Mouse (Mus musculus) thymus, postnatal 4 days (tissue): ENCODE data around the gene Dab1.

Source experiments
- DNase-seq: peaks from one replicate; pipeline ENCODE4 v3.0.0; 2021

The Dab1 gene

DNA sequence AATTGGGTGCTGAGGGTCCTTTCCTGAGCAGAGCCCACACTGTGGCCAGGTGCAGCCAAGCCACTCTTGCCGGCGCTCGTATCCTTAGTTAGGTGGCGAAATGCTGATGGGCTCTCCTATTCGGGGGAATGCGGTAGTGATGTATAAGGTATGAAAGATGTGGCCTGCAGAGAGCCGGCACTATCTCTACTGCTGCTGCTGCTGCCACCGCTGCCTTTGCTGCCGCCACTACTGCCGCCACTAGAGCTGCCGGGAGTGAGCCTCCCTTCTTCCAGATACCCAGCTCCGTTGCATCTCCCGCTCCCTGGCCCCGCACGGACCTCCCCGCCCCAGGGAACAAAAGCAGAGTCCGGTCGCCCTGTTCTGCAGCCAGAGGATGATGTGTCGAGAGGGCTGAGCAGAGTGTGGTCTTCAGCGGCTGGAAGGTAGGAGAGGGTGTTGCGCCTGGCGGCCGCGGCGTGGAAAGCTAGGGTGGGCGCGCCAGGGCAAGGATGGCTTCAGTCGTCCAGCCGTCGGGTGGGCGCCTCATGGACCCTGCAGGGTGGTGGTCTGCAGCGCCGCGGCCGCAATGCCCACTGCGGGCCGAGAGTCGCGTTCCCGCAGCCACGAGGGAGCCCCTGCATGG, at the start of gene Dab1:
Gene Dab1, plus strand, starts transcription at position 39 of the 625 bp plus-strand sequence.
- no peak for DNase-seq

DNA sequence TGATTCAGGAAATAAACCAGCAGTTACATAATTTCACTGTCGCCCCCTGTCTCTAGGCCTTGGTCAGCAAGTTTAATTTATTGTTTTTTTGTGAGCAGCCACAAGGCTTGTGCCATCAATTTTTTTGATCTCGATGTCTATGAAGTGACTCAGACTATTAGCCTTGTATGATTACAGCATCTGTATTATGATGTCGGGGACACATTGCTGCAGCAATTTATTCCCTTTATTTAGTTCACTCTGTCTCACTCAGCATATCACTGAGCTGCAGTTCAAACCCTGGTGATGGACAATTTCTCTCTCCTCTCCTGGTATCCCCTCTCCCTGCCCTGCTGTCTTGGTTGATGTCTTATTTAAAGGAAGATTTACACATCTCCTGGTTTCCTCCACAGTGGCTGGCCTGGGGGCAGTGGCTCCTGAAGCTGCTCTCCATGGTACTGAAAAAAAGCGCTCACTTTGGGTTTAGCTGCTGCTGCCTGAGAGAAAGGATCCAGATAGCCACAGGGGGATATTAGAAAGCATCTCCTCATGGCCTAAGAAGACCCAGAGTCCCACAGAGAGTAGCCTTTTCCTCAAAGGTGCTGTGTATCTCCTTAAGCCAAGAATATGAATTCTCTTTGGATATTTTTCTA, 47.3 kb upstream of the Dab1 start:
- DNase-seq: no peak

DNA sequence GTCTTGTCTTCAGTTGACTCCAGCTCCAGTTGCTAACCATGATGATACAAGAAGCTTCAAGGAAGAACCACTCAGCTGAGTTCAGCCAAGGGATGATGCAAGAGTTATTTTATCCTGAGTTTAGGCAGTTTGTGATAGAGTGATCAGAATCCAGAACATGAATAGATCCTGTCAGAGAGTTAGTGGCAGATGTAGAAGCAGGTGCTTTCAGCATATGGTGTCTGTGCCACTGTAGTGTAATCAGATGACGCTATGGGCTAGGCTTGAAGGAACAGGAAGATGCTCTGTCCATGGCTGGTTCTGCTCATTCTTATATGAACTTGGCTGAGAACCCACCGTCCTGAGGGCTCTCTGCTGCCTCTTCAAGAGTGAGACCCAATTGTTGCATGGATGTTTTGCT, 43.6 kb upstream of the Dab1 start:
- no peak for DNase-seq

DNA sequence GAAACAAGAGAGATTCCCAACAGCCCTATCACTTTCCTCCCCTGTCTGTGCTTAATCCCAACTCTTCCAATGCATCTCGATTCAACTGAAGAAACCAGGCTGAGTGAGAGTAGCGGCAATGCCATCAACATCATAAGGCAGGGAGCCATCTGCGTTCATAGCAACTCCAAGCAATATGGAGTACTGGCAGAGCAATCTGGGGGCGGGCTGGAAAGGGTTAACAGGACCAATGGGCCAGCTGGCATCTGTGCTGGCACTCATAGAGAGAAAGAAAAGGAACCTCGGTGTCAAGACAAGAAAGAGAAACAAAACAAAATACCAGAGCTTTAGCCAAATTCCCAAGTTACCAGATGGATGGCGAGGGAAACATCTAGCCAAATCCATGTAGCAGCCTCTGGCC, 42.9 kb upstream of the Dab1 start:
- no peak for DNase-seq

DNA sequence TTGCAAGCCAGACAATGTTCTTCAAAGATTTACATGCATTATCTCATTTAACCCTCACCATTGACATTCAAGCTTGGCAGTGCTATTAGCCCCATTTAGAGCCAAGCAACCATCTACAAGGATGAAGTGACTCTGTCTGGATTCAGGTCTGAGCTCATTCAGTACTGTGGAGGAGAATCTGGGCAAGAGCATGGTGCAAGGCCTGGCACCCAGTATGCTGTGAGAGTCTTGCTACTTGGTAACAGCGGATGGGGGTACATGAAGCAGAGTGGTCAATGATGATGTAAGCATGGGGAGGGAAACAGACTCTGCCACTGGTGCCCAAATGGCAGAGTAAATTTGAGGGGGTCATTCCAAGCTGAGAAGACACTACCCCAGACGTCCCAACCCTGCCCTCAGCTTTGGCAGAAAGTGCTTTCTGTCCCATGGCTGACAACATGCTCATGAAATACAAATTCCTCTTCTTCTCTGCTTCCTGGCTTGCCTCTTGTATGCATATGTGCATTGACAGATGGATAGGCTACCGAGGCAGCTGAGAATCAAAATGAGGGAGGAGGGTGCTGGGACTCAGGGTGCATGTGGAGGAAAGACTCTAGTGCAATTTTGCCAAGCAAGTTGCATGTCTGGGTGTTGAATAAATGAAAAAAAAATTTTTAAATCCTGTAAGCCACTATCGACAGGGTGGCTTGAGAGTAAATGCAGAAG, 41.9 kb upstream of the Dab1 start:
- DNase-seq: no peak

DNA sequence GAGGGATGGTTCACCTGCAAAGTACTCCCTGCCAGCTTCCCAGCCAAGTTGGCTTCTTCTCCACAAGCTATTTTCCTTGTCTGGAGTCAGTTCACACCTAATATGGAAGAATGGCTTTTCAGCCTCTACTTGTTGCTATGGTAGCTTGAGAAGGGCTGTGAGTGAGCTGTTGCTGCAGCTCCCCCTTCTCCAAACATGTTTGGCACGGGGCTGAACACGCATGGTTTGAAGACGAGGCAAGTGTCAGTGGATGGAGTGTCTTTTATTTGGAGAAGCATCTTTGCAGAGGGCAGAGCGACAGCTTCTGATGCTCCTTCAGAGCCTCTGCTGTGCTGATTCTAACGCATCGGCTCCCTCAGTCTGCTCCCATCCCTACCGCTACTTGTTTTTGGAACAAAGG, 41.3 kb upstream of the Dab1 start:
- no peak for DNase-seq

DNA sequence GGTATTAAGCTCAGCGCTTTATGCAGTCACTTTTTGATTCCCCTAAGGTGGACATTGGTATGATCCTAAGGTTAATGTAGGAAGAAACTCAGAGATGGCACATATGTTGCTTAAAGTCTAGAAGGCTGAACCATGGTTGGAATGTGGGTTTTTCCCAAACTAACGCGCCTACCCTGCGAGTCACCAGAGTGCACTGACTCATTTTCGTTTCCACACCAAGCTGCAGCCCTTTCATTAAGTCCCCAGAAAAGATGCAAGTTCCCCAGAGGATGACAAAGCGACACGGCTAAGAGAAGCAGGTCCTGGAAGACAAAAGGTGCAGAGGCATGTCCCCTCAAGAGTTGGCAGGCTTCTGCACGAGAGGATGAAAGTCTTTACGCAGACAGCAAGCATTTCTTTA, 39.1 kb upstream of the Dab1 start:
- DNase-seq: no peak

DNA sequence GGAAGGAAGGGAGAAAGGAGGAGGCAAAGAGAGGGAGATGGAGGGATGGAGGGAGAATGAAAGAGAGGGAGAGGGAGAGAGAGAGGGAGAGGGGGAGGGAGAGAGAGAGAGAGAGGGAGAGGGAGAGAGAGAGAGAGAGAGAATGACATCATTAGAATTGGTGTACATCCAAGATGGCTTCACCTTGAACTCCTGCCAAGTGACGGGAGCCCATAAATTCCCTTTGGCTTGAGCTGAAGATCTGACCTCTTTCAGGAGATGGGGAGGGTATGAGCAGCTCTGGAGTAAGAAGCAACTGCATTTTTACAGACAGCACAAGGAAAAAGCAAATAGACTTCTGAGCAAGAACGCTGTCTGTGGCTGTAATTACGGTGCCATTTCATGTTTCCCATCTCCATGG, 4.1 kb upstream of the Dab1 start:
- DNase-seq: no peak

DNA sequence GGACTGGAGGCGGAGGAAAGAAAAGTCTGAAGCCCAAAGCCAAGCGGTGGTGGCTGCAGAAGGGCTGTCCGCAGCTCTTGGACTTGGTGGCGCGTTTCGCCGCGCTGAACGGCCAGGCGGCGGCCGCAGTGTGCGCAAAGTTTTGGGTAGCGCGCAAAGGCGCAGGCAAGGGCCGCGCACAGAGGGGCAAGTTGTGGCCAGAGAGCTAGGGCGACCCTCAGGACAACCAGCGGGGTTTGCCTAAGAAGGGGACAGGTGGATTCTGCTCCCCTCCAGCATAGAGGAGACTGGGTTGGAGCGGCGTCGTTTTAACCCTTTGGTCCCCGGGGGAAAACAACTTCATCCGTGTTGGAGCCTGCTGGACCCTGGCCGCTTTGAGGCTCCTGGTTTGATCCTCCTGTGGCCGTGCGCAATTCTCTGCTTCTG, 800 bp downstream of the Dab1 start:
- DNase-seq: peak; percentile 11

DNA sequence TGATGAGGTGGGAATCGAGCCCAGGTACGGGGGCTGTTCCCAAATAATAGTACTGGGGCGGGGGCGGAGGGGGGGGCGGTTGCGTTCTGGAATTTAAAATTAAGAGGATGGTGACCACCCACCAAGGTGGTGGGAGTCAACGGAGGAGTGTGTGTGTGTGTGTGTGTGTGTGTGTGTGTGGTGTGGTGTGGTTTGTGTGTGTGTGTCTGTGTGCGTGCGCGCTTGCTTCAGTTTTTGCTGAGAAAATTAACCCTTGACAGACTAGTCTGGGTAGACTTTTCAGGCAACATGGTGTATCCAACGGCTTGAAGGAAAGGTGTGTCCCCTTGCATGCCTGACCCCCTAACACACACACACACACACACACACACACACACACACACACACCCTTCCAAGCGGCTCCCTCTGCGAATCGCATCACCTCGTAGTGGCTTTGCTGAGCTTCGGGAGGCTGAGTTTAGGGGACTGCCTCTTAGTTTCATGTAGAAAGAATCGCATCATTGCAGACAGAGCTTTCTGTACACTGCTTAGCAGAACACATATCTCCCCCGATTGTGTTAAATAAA, 1.5 kb downstream of the Dab1 start:
- DNase-seq: no peak

DNA sequence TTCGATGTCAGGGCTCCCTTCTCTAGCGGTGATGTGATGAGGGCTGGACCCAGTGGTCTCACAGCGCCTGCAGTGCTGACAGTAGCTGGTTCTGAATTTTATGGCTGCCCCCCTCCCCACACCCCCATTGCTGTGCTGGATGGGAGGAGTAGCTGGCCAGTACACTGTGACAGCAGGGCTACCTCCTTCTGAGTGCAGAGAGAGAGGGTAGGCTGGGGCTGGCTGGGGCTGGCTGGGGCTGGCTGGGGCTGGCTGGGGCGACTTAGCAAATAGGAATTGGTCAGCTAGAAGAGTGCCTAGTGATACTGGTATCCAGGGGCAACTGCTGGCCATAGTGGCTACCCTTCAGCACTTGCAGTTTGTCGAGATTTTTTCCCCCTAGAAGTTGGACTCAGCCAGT, 2.4 kb downstream of the Dab1 start:
- no peak for DNase-seq

DNA sequence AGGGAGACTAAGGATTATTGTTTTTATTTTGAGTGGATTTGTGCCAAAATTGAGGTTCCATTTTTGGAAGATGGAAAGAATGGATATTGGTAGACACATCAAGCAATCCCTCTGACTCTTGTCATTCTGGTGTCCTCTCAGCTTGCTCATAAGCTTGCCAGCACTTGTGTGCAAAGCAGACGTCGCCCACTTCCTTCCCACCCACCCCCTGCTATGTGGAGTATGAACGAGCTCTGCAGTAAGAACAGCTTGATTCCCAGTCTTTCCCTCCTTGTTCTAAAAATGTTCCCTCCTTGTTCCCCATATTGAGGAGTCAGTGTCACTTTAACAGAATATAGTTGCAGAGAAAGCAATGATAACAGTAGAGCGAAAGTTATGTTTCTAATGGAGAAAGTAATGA, 11.0 kb downstream of the Dab1 start:
- DNase-seq: no peak

DNA sequence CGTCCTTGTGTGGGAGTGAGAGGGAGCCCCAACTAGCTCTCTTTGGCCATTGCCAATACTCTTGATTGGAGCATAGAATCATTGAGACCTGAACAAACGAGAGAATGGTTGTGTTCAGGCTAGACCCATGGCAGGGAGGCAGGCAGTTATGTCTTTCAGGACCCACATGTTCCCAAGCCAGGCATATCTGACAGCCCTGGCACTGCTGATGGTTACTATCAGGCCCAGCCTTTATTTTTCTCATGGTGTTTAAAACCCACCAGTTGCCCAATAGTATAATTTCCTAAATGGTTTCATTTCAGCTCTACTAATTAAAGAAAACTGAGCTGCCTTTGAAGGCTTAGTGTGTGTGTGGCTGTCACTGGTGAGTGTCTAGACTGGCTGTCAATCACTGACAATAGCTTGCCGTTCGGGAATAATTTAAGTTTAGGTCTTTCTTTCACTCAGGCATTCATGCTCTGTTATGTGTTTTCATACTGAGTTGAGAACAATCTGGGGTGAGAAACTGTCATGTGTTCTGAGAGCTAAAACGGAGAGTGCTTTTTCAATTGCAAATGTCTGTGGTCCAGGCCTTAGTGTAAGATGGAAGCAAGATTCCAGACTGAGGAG, 17.1 kb downstream of the Dab1 start:
- no peak for DNase-seq

DNA sequence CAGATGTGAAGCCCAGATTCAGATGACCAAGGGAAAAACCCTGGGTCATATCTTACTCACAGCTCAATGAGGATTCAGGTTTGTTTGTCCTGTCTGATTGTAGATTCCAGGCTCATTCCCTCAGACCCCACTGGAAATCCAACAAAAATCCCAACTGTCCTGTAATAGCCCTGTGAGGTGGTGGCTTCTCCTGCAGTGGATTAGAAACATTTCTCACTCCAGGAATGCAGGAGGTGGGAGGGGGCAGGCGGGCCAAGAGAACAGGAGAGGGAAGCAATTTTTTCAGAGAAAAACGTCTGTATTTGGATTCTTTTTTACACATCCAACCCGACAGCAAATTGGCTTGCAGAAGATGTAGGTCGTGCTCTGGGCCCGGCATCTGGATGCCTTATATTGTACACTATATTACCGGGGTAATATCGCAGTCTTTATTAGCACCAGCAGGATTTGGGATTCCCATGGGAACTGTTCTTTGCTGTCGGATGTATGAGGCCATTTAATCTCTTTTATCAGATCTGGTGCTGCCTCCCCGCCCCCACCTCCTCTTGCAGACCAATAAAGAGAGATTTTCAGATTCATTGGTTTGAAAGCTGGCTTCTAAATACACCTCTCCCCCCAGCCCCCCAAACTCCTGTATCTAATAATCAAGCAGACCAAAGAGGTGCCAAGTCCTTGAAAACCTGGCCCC, 29.2 kb downstream of the Dab1 start:
- no peak for DNase-seq

DNA sequence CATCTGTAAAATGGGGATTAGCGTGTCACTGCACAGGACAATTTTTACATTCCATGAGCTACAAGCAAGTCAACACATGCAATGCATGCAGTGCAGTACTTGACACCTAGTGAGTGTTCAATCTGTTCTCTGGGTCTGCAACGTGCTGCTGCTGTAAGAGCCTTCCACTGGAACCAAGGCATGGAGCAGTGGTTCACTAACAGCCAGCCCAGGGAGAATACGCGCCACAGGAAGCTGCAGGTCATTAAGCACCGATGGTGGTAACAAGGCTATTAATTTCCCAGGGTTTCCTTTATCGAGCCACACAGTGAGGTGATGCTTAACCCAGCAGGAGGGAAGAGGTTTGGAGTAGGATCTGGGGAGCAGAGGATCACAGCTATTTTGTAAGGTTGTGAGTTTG, 36.6 kb downstream of the Dab1 start:
- no peak for DNase-seq

DNA sequence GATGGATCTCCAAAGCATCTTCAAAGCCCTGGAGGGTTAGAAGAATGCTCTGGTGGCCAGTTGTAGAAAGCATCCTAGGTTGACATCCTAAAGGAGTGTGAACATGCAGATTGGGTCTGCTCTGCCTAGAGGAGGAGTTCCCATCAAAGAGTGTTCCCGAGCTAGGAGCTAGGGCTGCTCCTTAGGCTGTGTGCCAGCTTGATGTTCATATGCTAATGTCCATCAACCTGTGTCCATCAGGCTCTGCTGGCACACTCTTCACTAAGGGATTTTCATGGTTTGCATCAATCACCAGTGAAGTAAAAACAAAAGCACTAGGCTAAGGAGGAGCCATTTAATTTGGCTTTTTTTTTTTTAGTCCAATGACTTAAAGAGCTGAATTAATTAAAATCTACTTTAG, 42.2 kb downstream of the Dab1 start:
- no peak for DNase-seq

DNA sequence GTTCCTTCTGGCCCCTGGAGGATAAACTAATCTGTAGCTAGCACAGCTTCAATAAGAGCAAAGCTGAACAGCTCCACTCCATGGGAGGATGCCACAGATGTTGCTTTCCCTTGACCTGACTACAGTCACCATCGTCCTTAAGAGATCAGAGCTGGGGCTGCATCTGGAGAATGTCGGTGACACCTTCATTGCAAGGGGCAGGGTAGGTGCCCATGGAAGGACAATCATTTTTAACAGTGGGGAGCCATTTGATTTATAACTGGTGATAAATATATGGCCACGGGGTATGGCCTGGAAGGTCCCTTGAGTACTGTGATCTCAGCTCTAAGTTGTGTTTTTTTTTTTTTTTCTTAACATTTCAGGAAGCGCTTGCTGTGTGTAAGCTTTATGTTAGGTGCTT, 48.3 kb downstream of the Dab1 start:
- DNase-seq: no peak

DNA sequence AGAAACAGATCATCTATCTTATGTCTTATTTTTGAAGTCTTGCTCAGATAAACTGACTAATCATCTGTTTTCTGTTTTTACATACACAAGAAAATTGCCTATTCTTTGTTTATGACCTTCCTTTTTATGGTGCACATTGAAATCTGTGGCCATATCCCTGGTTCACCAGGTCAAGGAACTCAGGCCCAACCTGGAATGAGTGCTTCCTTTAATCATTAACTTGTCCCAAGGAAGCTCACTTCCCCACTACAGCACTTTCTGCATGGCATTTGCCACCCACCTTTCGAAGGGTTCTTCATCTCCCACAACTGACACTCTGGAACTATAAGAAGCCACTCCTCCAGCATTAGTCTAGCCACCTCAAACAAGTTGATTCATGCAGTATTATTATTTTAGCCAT, 58.0 kb downstream of the Dab1 start:
- DNase-seq: no peak

DNA sequence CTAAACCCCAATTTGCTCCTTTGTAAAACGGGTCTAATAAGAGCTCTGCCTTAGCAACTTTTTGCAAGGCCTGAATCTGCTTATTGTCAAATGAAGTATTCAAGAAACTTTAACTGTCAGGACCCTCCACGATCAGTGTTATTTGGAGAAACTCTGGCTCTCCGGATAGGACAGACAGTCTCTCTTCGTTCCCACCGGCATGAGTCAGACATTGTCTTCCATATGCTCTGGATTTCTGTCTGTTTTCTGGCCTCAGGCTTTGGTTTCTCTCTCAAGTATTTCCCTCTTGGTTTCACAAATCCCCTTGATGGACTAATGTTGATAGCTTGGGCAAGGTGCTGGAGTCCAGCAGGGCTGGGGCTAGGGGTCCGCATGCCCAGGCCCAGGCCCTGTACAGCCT, 59.3 kb downstream of the Dab1 start:
- no peak for DNase-seq

DNA sequence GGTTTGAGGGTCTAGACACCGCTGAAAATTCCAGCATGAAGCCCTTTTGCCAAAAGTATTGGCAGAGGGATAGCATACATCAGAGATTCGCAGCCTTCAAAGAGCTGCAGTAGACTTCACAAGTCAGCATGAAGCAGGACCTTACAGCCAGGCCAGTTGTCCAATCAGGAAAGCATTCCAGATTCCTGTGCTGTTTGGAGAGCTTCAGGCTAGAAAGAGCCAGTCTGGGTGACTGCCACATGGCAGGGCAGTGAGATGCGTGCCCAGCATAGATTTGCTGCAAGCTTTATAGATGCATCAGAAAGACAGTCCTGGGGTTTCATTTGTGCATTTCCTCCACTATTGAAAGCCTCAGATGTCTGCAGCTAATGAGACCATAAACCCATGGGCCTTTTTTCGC, 66.0 kb downstream of the Dab1 start:
- no peak for DNase-seq

DNA sequence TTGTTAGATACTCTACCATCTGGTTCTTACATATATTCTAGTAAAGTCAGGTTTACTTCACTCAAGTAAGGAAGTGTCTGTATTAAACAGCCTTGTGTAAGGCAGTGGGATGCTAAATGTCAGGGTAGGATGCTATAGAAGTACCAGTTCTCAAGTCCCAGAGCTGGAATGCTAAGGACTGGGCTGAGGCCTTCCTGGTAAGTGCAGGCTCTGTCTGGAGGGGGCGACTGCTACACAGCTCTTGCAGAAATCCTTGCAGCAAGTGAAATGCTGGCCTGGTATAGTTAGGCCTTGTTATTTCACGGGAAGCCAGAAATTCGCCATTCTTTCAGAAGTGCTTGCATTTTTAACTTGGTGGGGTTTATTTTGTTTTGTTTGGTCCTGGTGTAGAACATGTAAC, 72.6 kb downstream of the Dab1 start:
- no peak for DNase-seq

DNA sequence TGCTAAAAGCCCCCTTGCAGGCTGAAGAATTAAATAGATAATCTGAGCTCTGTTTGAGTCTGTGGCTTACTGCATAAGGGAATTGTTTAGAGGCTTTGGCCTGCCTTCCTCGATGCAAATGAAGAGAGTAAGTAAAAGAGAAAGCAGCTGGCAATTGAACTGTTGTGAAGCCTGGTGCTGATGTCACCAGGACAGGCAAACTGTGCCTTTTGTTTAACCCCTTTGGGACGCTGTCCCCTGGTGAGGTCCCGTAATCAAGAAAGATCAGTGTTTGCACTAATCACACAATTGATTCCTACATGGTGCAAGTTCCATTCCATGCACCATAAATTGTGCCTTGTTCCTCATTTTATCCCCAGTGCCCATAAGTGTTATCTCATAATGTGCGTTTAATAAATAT, 80.6 kb downstream of the Dab1 start:
- no peak for DNase-seq

DNA sequence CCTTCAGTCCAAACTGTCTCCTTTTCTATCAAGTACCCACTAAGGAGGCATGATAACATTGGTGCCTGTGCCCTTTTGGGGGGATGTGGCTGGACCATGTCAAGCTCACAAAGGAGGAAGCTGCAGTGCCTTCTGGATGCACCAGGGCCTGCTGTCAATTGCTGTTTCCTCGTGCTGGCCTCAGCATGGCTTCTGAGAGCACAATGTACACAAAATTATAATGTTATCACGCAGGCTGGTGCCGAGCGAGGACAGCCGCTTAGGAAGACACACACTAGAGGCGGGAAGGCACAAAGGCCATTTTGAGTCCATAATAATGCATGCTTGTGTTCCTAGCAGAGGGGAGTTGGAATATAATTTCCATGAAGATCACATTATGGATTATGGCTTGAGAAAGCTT, 81.2 kb downstream of the Dab1 start:
- no peak for DNase-seq
